Mouse (Mus musculus) ES-Bruce4 (cell line): ENCODE results near the gene Tmem189.

ENCODE experiments used
- CTCF ChIP-seq: IDR thresholded peaks from one replicate; pipeline ENCODE4 v1.8.1; 2011; ENCODE audit warnings: low read depth, low read length
- EP300 ChIP-seq: IDR thresholded peaks from 2 replicates; pipeline ENCODE4 v1.6.1; 2011; ENCODE audit warnings: low read depth, low read length; ENCODE audit not compliant: insufficient read depth
- POLR2A ChIP-seq: IDR thresholded peaks from one replicate; pipeline ENCODE4 v1.8.1; 2011; ENCODE audit warnings: low read length; ENCODE audit not compliant: insufficient read depth

- TF ChIP-seq EP300: no peak
- TF ChIP-seq POLR2A: no peak
- no peak for TF ChIP-seq CTCF
These were observed 90.4 kb downstream of the Tmem189 start for GRCm38 (mm10) chr2:167599195-167599594.
